In the genomic region with DNA sequence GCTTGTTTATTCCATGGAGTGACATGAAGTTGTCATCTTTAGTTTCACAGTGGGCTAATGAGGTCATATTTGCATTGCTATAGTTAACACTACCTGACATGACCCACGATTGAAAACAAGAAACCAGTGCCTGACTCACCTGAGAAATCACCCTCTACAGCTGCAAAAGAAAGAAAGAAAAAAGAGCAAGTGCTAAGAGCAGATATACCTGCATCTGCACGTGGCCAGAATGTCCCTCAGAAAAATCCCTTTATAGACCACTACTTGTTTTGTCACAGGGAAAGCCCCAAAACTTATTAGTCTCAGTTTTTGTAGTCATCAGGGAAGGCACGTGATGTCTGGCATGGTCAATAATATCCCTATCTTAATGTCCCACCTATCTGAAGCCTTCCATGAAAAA, we compare ENCODE assay signal across 16 mouse cellular contexts.
"Had no signal": no experiment of that assay in that cellular context is flagged by ENCODE, and none has a peak within 500 bp of the region (broad histone marks: within the 10 kb centered on the region; RNA-seq: fewer than 3 reads in every experiment).

No protein-coding gene starts in this region.

- H3K9ac ChIP-seq: neural tube, embryonic 13.5 days; neural tube, embryonic 15.5 days; stomach, embryonic 15.5 days had no signal

- H3K4me3 ChIP-seq: neural tube, embryonic 13.5 days; neural tube, embryonic 15.5 days; stomach, embryonic 15.5 days had no signal

- H3K27me3 ChIP-seq: neural tube, embryonic 13.5 days; neural tube, embryonic 15.5 days; stomach, embryonic 15.5 days had no signal

- DNase-seq: retina, postnatal 1 day; right cerebral cortex, adult 18-20 months; right cerebral cortex, postnatal 14 days; right cerebral cortex, postnatal 25 days; right cerebral cortex, postnatal 4 days; spleen, adult 18-20 months; thymus, adult 18-20 months; thymus, adult 2 months; thymus, postnatal 14 days; thymus, postnatal 25 days; thymus, postnatal 36 days; thymus, postnatal 4 days had no signal

- H3K36me3 ChIP-seq: neural tube, embryonic 15.5 days had no signal

- H3K27ac ChIP-seq: neural tube, embryonic 13.5 days; neural tube, embryonic 15.5 days; stomach, embryonic 15.5 days; stomach, postnatal 0 days had no signal

- H3K4me2 ChIP-seq: neural tube, embryonic 13.5 days; neural tube, embryonic 15.5 days; stomach, embryonic 15.5 days had no signal

- H3K9me3 ChIP-seq: neural tube, embryonic 13.5 days; neural tube, embryonic 15.5 days; stomach, embryonic 15.5 days had no signal

- H3K4me1 ChIP-seq: stomach, embryonic 15.5 days had no signal
